Mouse (Mus musculus) kidney, embryonic 16.5 days (tissue): Measurements from ENCODE around the gene Car10. TPM values are rescaled to one million over a fixed set of nuclear protein-coding genes. Genes with fewer than 3 reads are reported as not detected.
A peak's percentile ranks its signal among the peaks of the same experiment; 100 is the strongest.

Experiments used
- ATAC-seq: fragments of 200-750 bp; cut with Nextera tagmentation; 2 replicates; pipeline ENCODE4 v1.8.0; 2017; ENCODE audit warnings: moderate TSS enrichment; ENCODE audit not compliant: low FRiP score, low TSS enrichment
- H3K27ac ChIP-seq: fragments of 300-500 bp; sonication (generic); 2 replicates; pipeline ENCODE4 v1.5.1; 2014; ENCODE audit warnings: low read length
- H3K27me3 ChIP-seq: fragments of 300-500 bp; sonication (generic); 2 replicates; pipeline ENCODE4 v1.6.1; 2014; ENCODE audit warnings: low read length, control low read depth, mixed read lengths; ENCODE audit not compliant: insufficient read depth
- H3K36me3 ChIP-seq: fragments of 300-500 bp; sonication (generic); 2 replicates; pipeline ENCODE4 v1.6.1; 2014; ENCODE audit warnings: low read length, control low read depth, mixed read lengths; ENCODE audit not compliant: insufficient read depth
- H3K4me1 ChIP-seq: fragments of 300-500 bp; sonication (generic); 2 replicates; pipeline ENCODE4 v1.6.1; 2014; ENCODE audit warnings: low read length, control low read depth, mixed read lengths; ENCODE audit not compliant: insufficient read depth
- H3K4me2 ChIP-seq: fragments of 300-500 bp; sonication (generic); replicated peaks from 2 replicates; pipeline ENCODE4 v1.6.1; 2014; ENCODE audit warnings: low read depth, low read length
- H3K4me3 ChIP-seq: fragments of 300-500 bp; sonication (generic); 2 replicates; pipeline ENCODE4 v1.5.1; 2014; ENCODE audit warnings: mild to moderate bottlenecking, low read length
- H3K9ac ChIP-seq: fragments of 300-500 bp; sonication (generic); replicated peaks from 2 replicates; pipeline ENCODE4 v1.6.1; 2014; ENCODE audit warnings: low read length
- H3K9me3 ChIP-seq: fragments of 300-500 bp; sonication (generic); 2 replicates; pipeline ENCODE4 v1.6.1; 2016; ENCODE audit warnings: low read length, control low read depth
- WGBS: fragments of 180-500 bp; shearing (Covaris S2); extraction: QIAGEN DNeasy Blood & Tissue Kit; methylation state at CpG from one replicate; pipeline ENCODE4 v1.1.7; 2014; 5-methylcytosine and 5-hydroxymethylcytosine counted together
- polyA plus RNA-seq: library from polyadenylated mRNA; unstranded; fragments of >200 nt; fragmentation: Nextera tagmentation; extraction: Ambion mirVana; gene quantifications from 2 replicates; pipeline ENCODE4 v1.2.1, GENCODE M21; 2015

Car10 gene
- polyA plus RNA-seq, 1 experiment from 2014 or later: 0.22 TPM

- no peaks in the 10 kb centered on the region for H3K9me3 ChIP-seq
- H3K4me3 ChIP-seq: no peak overlapping the region
- ATAC-seq: no peak
- H3K4me1 ChIP-seq: no peaks in the 10 kb centered on the region
- no peak overlapping the region for H3K4me2 ChIP-seq
- WGBS: 79% methylated on average over 4 of the region's 4 CpGs
- no peaks in the 10 kb centered on the region for H3K27me3 ChIP-seq
- H3K36me3 ChIP-seq: no peaks in the 10 kb centered on the region
- no peak overlapping the region for H3K9ac ChIP-seq
- H3K27ac ChIP-seq: no peak overlapping the region
Observed at GRCm38 (mm10) chr11:93466221-93466620, 368.4 kb downstream of the Car10 start.

- 73% methylated on average over 3 of the region's 3 CpGs for WGBS
- H3K4me3 ChIP-seq: no peak overlapping the region
- ATAC-seq: no peak
- H3K27me3 ChIP-seq: no peaks in the 10 kb centered on the region
- no peak overlapping the region for H3K4me2 ChIP-seq
- H3K4me1 ChIP-seq: no peaks in the 10 kb centered on the region
- no peak overlapping the region for H3K27ac ChIP-seq
- no peaks in the 10 kb centered on the region for H3K36me3 ChIP-seq
- H3K9me3 ChIP-seq: no peaks in the 10 kb centered on the region
- H3K9ac ChIP-seq: no peak overlapping the region
Observed at GRCm38 (mm10) chr11:93467711-93468110, 369.9 kb downstream of the Car10 start.

DNA sequence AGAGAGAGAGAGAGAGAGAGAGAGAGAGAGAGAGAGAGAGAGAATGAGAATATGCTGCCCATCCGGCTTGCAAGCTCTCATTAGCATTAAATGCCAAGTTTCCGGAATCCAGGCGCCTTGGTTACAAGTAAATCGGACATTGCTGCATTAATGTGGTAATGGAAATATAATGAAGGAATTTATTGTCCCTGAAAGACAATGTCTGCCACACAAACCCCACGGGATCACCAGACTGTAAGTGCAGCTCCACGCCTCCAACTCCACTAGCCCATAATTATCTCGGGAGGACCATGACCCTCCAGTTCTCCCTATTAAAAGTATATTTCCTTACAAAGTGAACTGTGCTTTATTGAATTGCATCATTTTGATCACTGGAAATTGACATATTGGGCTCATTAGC is 372.9 kb downstream of the Car10 start:
- no peaks in the 10 kb centered on the region for H3K9me3 ChIP-seq
- no peaks in the 10 kb centered on the region for H3K36me3 ChIP-seq
- no peak overlapping the region for H3K4me3 ChIP-seq
- H3K27ac ChIP-seq: no peak overlapping the region
- 75% methylated on average over 7 of the region's 7 CpGs for WGBS
- H3K9ac ChIP-seq: no peak overlapping the region
- ATAC-seq: no peak
- no peaks in the 10 kb centered on the region for H3K27me3 ChIP-seq
- H3K4me1 ChIP-seq: no peaks in the 10 kb centered on the region
- H3K4me2 ChIP-seq: no peak overlapping the region

- ATAC-seq: no peak
- 46% methylated on average over 10 of the region's 10 CpGs for WGBS
- H3K4me2 ChIP-seq: no peak overlapping the region
Observed at GRCm38 (mm10) chr11:93471573-93472179, 373.8 kb downstream of the Car10 start.

DNA sequence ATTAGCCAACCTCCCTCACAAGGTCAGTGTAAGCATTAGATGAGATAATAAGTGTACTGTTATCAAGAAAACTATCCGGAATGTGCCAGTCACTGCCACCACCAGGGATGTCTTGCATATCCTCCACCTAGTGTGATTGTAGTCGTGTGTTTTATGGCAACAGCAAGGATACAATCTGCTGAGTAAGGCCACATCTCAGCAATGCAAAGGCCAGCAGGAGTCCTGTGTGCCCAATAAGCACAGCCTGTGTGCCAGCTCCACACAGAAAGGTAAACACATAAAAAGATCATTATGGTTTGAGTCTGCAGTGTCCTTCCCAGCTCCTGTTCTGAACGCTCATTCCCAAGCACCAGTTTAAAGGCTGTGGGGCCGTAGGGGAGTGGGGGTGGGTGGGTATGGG is 386.8 kb downstream of the Car10 start:
- WGBS: 76% methylated on average over 4 of the region's 4 CpGs
- Histone ChIP-seq H3K4me3 (no peak overlapping the region), H3K4me2 (no peak overlapping the region), H3K27ac (no peak overlapping the region), H3K4me1 (no peaks in the 10 kb centered on the region), H3K9ac (no peak overlapping the region), H3K9me3 (no peaks in the 10 kb centered on the region), H3K36me3 (no peaks in the 10 kb centered on the region), H3K27me3 (no peaks in the 10 kb centered on the region)
- no peak for ATAC-seq

More at GRCm38 (mm10) chr11:93471573-93472179, 373.8 kb downstream of the Car10 start:
- Histone ChIP-seq H3K9ac (no peak overlapping the region), H3K4me1 (no peaks in the 10 kb centered on the region), H3K27ac (no peak overlapping the region), H3K36me3 (no peaks in the 10 kb centered on the region), H3K27me3 (no peaks in the 10 kb centered on the region), H3K4me3 (no peak overlapping the region), H3K9me3 (no peaks in the 10 kb centered on the region)

- no peak for ATAC-seq
- H3K4me2 ChIP-seq: no peak overlapping the region
- WGBS: 79% methylated on average over 1 of the region's 1 CpGs
- no peaks in the 10 kb centered on the region for H3K4me1 ChIP-seq
- no peak overlapping the region for H3K27ac ChIP-seq
- no peaks in the 10 kb centered on the region for H3K36me3 ChIP-seq
- H3K4me3 ChIP-seq: no peak overlapping the region
- no peak overlapping the region for H3K9ac ChIP-seq
- no peaks in the 10 kb centered on the region for H3K27me3 ChIP-seq
- no peaks in the 10 kb centered on the region for H3K9me3 ChIP-seq
Observed at GRCm38 (mm10) chr11:93487021-93487420, 389.2 kb downstream of the Car10 start.

GRCm38 (mm10) chr11:93487913-93488604 is 390.2 kb downstream of the Car10 start:
- Histone ChIP-seq H3K27ac (no peak overlapping the region), H3K27me3 (no peaks in the 10 kb centered on the region), H3K36me3 (no peaks in the 10 kb centered on the region), H3K4me3 (no peak overlapping the region), H3K9ac (no peak overlapping the region), H3K9me3 (no peaks in the 10 kb centered on the region), H3K4me2 (no peak overlapping the region), H3K4me1 (no peaks in the 10 kb centered on the region)
- WGBS: 80% methylated on average over 3 of the region's 3 CpGs
- no peak for ATAC-seq

GRCm38 (mm10) chr11:93490211-93490820 is 392.5 kb downstream of the Car10 start:
- WGBS: 78% methylated on average over 11 of the region's 11 CpGs

DNA sequence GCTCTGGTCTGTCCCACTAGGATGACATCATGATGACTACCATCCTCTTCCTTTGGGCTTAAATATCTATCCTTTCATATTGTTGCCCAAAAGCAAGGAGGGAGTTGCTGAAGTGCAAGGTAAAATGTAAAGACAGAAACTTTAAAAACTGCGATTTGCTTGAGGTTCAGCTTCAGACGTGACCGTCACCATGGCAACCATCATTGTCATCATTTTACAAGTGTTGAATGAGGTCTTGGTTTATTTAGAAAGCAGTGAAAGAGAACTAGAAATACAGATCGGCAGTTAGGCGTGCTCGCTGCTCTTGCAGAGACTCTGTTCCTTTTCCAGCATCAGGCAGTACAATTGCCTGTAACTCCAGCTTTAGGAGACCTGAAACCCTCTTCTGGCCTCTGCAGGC is 400.1 kb downstream of the Car10 start:
- Histone ChIP-seq H3K9ac (no peak overlapping the region), H3K4me3 (no peak overlapping the region), H3K36me3 (no peaks in the 10 kb centered on the region), H3K4me2 (no peak overlapping the region), H3K27me3 (no peaks in the 10 kb centered on the region), H3K9me3 (no peaks in the 10 kb centered on the region), H3K4me1 (peaks cover 14% of the 10 kb centered on the region), H3K27ac (no peak overlapping the region)
- 82% methylated on average over 6 of the region's 6 CpGs for WGBS
- no peak for ATAC-seq

More at GRCm38 (mm10) chr11:93490211-93490820, 392.5 kb downstream of the Car10 start:
- H3K4me2 ChIP-seq: no peak overlapping the region
- H3K4me1 ChIP-seq: no peaks in the 10 kb centered on the region
- no peaks in the 10 kb centered on the region for H3K27me3 ChIP-seq
- H3K27ac ChIP-seq: no peak overlapping the region
- H3K9me3 ChIP-seq: no peaks in the 10 kb centered on the region
- H3K36me3 ChIP-seq: no peaks in the 10 kb centered on the region
- no peak for ATAC-seq
- H3K4me3 ChIP-seq: no peak overlapping the region
- no peak overlapping the region for H3K9ac ChIP-seq

DNA sequence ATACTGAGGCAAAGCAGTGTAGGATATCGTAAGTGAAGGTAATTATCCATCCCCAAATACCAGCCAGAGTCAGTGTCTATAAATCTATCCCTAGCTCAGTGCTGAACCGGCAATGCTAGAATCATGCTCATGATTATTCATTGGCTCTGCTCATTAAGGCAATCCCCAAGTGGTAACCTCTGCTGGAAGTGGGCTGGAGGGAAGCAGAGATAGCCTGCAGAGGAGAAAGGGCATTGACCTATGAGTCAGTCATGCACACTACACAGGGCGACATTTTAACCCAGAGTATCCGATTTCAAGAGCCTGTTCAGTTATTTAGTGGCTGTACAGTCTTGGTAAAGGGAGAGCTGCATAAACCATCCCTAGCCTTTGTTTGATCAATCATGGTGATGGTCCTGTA is 402.6 kb downstream of the Car10 start:
- 5% methylated on average over 4 of the region's 4 CpGs for WGBS
- H3K9me3 ChIP-seq: no peaks in the 10 kb centered on the region
- H3K27ac ChIP-seq: no peak overlapping the region
- peaks cover 14% of the 10 kb centered on the region for H3K4me1 ChIP-seq
- ATAC-seq: peak; percentile 81
- no peak overlapping the region for H3K9ac ChIP-seq
- H3K27me3 ChIP-seq: no peaks in the 10 kb centered on the region
- H3K36me3 ChIP-seq: no peaks in the 10 kb centered on the region
- H3K4me2 ChIP-seq: no peak overlapping the region
- H3K4me3 ChIP-seq: no peak overlapping the region
